Mouse (Mus musculus): ENCODE measurements around the gene Cflar. TPM values are rescaled to one million over a fixed set of nuclear protein-coding genes. Genes with fewer than 3 reads are reported as not detected.
"Not testable (repeated sequence)": the region's sequence is repeated elsewhere in the genome, so short reads cannot be mapped to it uniquely, and the experiment has no call there.

Gene Cflar
- polyA plus RNA-seq, 1 experiment from 2014 or later: 28.9 TPM

- peak overlapping the region; percentile 63 for H3K4me2 ChIP-seq (replicated peaks; ENCODE audit: low read depth)
- H3K9me3 ChIP-seq (ENCODE audit: control insufficient read depth): no peaks in the 10 kb centered on the region
- H3K36me3 ChIP-seq (ENCODE audit: control insufficient read depth, insufficient read depth): peaks cover 8% of the 10 kb centered on the region; the same call in 1 of the 2 replicates
- no peak for ATAC-seq
- H3K4me3 ChIP-seq (ENCODE audit: low read depth, low read length): peak overlapping the region; percentile 32
- no peak for TF ChIP-seq CTCF (IDR thresholded peaks at IDR 0.05; ENCODE audit: low read depth)
- H3K9ac ChIP-seq (ENCODE audit: low read depth, low read length): no peak overlapping the region
- H3K27me3 ChIP-seq (replicated peaks; ENCODE audit: control insufficient read depth, insufficient read depth, low read length): no peaks in the 10 kb centered on the region
- peak overlapping the region; percentile 35 for H3K27ac ChIP-seq (ENCODE audit: low read depth, low read length)
- peaks cover 9% of the 10 kb centered on the region; the same call in 1 of the 2 replicates for H3K4me1 ChIP-seq (replicated peaks; ENCODE audit: control insufficient read depth, insufficient read depth, low read length)
- 35% methylated on average over 4 of the region's 4 CpGs for WGBS
These were observed 85.5 kb downstream of the Cflar start for GRCm38 (mm10) chr1:58796853-58797252.

GRCm38 (mm10) chr1:58797370-58797769 lies 86.1 kb downstream of the Cflar start:
- Histone ChIP-seq H3K4me2 (replicated peaks; ENCODE audit: low read depth) (peak overlapping the region; percentile 63), H3K9me3 (ENCODE audit: control insufficient read depth) (no peaks in the 10 kb centered on the region), H3K4me3 (ENCODE audit: low read depth, low read length) (peak overlapping the region; percentile 32), H3K27me3 (replicated peaks; ENCODE audit: control insufficient read depth, insufficient read depth, low read length) (no peaks in the 10 kb centered on the region), H3K4me1 (replicated peaks; ENCODE audit: control insufficient read depth, insufficient read depth, low read length) (peaks cover 9% of the 10 kb centered on the region; the same call in 1 of the 2 replicates), H3K27ac (ENCODE audit: low read depth, low read length) (no peak overlapping the region), H3K9ac (ENCODE audit: low read depth, low read length) (no peak overlapping the region), H3K36me3 (ENCODE audit: control insufficient read depth, insufficient read depth) (peaks cover 8% of the 10 kb centered on the region; the same call in 1 of the 2 replicates)
- WGBS: 44% methylated on average over 2 of the region's 2 CpGs
- no peak for ATAC-seq
- no peak for TF ChIP-seq CTCF (IDR thresholded peaks at IDR 0.05; ENCODE audit: low read depth)

GRCm38 (mm10) chr1:58798911-58799310 lies 87.6 kb downstream of the Cflar start:
- ATAC-seq: no peak
- Histone ChIP-seq H3K4me1 (replicated peaks; ENCODE audit: control insufficient read depth, insufficient read depth, low read length) (peaks cover 9% of the 10 kb centered on the region; the same call in 1 of the 2 replicates), H3K27ac (ENCODE audit: low read depth, low read length) (no peak overlapping the region), H3K4me2 (replicated peaks; ENCODE audit: low read depth) (no peak overlapping the region), H3K36me3 (ENCODE audit: control insufficient read depth, insufficient read depth) (peaks cover 8% of the 10 kb centered on the region; the same call in 1 of the 2 replicates), H3K9me3 (ENCODE audit: control insufficient read depth) (no peaks in the 10 kb centered on the region), H3K4me3 (ENCODE audit: low read depth, low read length) (no peak overlapping the region), H3K9ac (ENCODE audit: low read depth, low read length) (no peak overlapping the region), H3K27me3 (replicated peaks; ENCODE audit: control insufficient read depth, insufficient read depth, low read length) (no peaks in the 10 kb centered on the region)
- 96% methylated on average over 4 of the region's 4 CpGs for WGBS
- TF ChIP-seq CTCF (IDR thresholded peaks at IDR 0.05; ENCODE audit: low read depth): no peak

GRCm38 (mm10) chr1:58800644-58801043 lies 89.3 kb downstream of the Cflar start:
- H3K36me3 ChIP-seq (ENCODE audit: control insufficient read depth, insufficient read depth); H3K4me3 ChIP-seq (ENCODE audit: low read depth, low read length); ATAC-seq; H3K4me2 ChIP-seq (replicated peaks; ENCODE audit: low read depth); H3K9me3 ChIP-seq (ENCODE audit: control insufficient read depth); H3K9ac ChIP-seq (ENCODE audit: low read depth, low read length); H3K4me1 ChIP-seq (replicated peaks; ENCODE audit: control insufficient read depth, insufficient read depth, low read length); H3K27me3 ChIP-seq (replicated peaks; ENCODE audit: control insufficient read depth, insufficient read depth, low read length); H3K27ac ChIP-seq (ENCODE audit: low read depth, low read length): not testable (repeated sequence)
- whole genome bisulfite sequencing: 87% methylated on average over 7 of the region's 7 CpGs

- ATAC-seq: no peak
- TF ChIP-seq CTCF (IDR thresholded peaks at IDR 0.05; ENCODE audit: low read depth): no peak
These were observed 90.4 kb downstream of the Cflar start for GRCm38 (mm10) chr1:58801558-58802285.

GRCm38 (mm10) chr1:58802322-58803273 lies 91.3 kb downstream of the Cflar start:
- Histone ChIP-seq H3K27ac (ENCODE audit: low read depth, low read length) (peak overlapping the region; percentile 17), H3K27me3 (replicated peaks; ENCODE audit: control insufficient read depth, insufficient read depth, low read length) (no peaks in the 10 kb centered on the region), H3K4me3 (ENCODE audit: low read depth, low read length) (no peak overlapping the region), H3K36me3 (ENCODE audit: control insufficient read depth, insufficient read depth) (peaks cover 12% of the 10 kb centered on the region; the same call in 1 of the 2 replicates), H3K4me1 (replicated peaks; ENCODE audit: control insufficient read depth, insufficient read depth, low read length) (0 out of 2 replicates have a peak, but pooled peaks cover 2% of the 10 kb centered on the region), H3K9ac (ENCODE audit: low read depth, low read length) (no peak overlapping the region), H3K4me2 (replicated peaks; ENCODE audit: low read depth) (peak overlapping the region; percentile 40), H3K9me3 (ENCODE audit: control insufficient read depth) (no peaks in the 10 kb centered on the region)
- TF ChIP-seq CTCF (IDR thresholded peaks at IDR 0.05; ENCODE audit: low read depth): peak; percentile 75
- ATAC-seq: peak; percentile 66
- 69% methylated on average over 18 of the region's 18 CpGs for WGBS

More at GRCm38 (mm10) chr1:58801558-58802285, 90.4 kb downstream of the Cflar start:
- WGBS: 89% methylated on average over 8 of the region's 8 CpGs
- Histone ChIP-seq H3K9me3 (ENCODE audit: control insufficient read depth) (no peaks in the 10 kb centered on the region), H3K27me3 (replicated peaks; ENCODE audit: control insufficient read depth, insufficient read depth, low read length) (no peaks in the 10 kb centered on the region), H3K4me2 (replicated peaks; ENCODE audit: low read depth) (no peak overlapping the region), H3K27ac (ENCODE audit: low read depth, low read length) (no peak overlapping the region; the same call in 1 of the 2 replicates), H3K4me3 (ENCODE audit: low read depth, low read length) (no peak overlapping the region), H3K36me3 (ENCODE audit: control insufficient read depth, insufficient read depth) (peaks cover 8% of the 10 kb centered on the region; the same call in 1 of the 2 replicates), H3K4me1 (replicated peaks; ENCODE audit: control insufficient read depth, insufficient read depth, low read length) (peaks cover 7% of the 10 kb centered on the region; the same call in 1 of the 2 replicates), H3K9ac (ENCODE audit: low read depth, low read length) (no peak overlapping the region)

All from intestine, postnatal 0 days (tissue).